Mouse (Mus musculus) left cerebral cortex, postnatal 36 days (tissue): ENCODE results near the gene Vmn1r215. TPM values are rescaled to one million over a fixed set of nuclear protein-coding genes. Genes with fewer than 3 reads are reported as not detected.
"Not testable (repeated sequence)": the region's sequence is repeated elsewhere in the genome, so short reads cannot be mapped to it uniquely, and the experiment has no call there.

Experiments
- DNase-seq, 2 experiments: peaks; one replicate each; pipeline ENCODE4 v3.0.0; 2021 to 2022; ENCODE audit warnings: low spot score in 2 of 2, mixed read lengths in 1 of 2
- intact Hi-C: fragments of 180-260 bp; cut with DNase I; formaldehyde crosslinking; loops from one replicate; pipeline ENCODE4 v1.15.1; 2025
- total RNA-seq, 2 experiments: library from RNA; stranded (reverse); gene quantifications; 2 replicates each; pipeline ENCODE4 v1.2.3; 2021

The Vmn1r215 gene
- not detected for total RNA-seq

GRCm38 (mm10) chr13:23067725-23068124 is at the start of gene Vmn1r215:
Gene Vmn1r215, plus strand, starts transcription at chr13:23068025.
- no peak for DNase-seq
- intact Hi-C loops: no loop called here

DNA sequence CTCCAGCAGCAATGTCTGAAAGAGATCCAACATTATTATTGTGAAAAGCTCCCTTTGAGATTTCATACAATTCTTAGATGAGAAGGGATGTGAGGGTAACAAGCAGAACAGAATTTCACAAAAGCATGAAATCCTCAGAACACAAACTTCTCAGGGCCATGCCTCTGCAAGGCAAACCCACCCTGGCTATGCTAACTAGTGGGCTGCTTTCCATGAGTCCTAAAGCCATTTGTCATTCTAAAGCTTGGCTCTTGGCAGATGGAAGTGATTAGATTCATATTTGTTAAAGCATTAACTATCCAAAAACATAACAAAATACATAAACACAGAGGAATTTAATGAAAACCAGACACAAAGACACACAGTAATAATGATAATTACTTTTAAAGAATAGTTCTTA is 49.7 kb upstream of the Vmn1r215 start:
- intact Hi-C loops: no loop called here

DNA sequence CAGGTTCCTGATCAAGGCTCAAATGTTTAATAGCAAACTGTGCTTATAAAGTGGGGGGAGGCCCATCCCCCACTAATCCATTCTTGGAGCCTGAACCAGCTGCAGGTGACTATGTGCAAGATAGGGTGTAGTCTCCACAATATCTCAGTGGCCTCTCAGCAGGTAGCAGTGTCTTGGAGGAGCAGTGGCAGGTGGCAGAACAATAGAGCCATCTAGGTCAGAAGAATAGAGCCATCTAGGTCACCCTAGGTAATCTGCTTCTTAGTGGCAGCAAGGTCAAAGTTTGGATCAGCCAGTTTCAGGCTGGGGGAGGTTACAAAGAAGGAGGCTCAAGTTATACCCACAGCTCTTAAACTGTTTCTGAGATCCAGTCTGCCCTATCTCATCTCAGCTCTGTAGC is 43.0 kb upstream of the Vmn1r215 start:
- DNase-seq: no peak
- intact Hi-C loops: no loop called here

More for the DNA sequence above, 49.7 kb upstream of the Vmn1r215 start:
- DNase-seq: no peak

- intact Hi-C loops: no loop called here
- DNase-seq: no peak
These were observed 37.7 kb upstream of the Vmn1r215 start, which contains the start of gene Vmn1r214 for GRCm38 (mm10) chr13:23030118-23030517. Gene Vmn1r214, plus strand, starts transcription at chr13:23030418.

GRCm38 (mm10) chr13:23057778-23058177 is 10.0 kb upstream of the Vmn1r215 start:
- no peak for DNase-seq
- intact Hi-C loops: no loop called here

DNA sequence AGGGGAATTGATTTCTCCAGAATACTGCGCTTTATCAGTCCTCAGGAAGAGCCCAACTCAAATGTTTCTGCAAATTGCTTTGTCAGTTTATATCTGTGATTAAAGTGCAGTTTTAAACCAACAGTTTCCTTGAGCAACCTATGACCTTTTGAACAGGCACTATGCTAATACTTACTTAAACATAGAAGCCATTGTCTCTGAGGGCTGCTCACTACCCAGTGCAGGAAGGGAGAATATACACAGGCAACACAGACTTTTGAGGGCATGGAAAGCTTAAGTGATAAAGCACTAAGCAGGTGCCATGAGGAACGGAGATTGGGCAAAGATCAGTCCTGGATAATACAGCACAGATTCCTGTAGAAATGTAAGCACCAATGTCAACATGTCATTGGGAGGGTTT is 1.5 kb downstream of the Vmn1r215 start:
- no peak for DNase-seq
- intact Hi-C loops: no loop called here

DNA sequence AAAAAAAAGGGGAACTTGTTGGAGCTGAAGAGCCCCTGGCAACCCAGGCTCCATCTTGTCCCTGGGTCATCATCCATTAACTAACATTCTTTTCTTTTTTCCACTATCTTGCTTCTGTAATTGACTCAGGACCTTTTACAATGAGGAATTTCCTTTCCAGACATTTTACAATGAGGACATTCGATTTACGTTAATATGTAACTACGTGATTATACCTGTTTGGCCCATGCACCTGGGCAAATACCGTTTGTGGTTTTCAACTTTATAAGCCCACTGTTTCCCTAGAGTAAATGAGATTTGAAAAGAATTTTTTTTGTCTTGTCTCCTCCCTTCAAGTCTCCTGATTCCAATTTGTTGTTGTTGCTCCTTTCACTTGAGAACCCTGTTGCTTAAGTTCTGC is 26.6 kb downstream of the Vmn1r215 start:
- DNase-seq: no peak
- intact Hi-C loops: no loop called here

GRCm38 (mm10) chr13:23118126-23118525 is 50.3 kb downstream of the Vmn1r215 start, which contains the start of gene Vmn1r217:
Gene Vmn1r217, minus strand, starts transcription at chr13:23118226.
- intact Hi-C loops: not testable (repeated sequence)

DNA sequence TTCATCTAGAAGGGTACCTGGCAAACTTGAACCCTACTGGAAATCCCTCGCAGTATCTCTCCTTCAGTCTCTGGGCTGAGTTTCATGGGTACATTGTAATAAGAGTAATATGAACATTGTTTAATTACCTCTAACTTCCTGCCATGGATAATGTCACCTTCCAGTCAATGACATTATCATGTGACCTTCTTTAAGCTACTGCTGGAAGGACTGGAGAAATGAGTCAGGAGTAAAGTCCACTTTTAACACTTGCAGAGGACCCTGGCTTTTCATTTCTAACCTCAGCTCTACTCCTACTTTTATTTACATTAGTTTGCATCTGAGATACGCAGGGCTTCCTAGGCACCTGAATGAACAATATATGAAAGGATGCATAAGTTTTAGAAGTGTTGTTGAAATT is 52.8 kb downstream of the Vmn1r215 start:
- intact Hi-C loops: no loop called here
- DNase-seq: no peak

More at GRCm38 (mm10) chr13:23118126-23118525, 50.3 kb downstream of the Vmn1r215 start, which contains the start of gene Vmn1r217:
- DNase-seq: not testable (repeated sequence)

Other genes starting within 250 kb of the Vmn1r215 start
- not detected for gene Vmn1r210, start 236.7 kb upstream of the Vmn1r215 start, total RNA-seq
- not detected for gene Vmn1r211, start 210.5 kb upstream of the Vmn1r215 start, total RNA-seq
- not detected for gene Vmn1r212, start 183.8 kb upstream of the Vmn1r215 start, total RNA-seq
- gene Vmn1r213, start 60.4 kb upstream of the Vmn1r215 start, total RNA-seq: not detected
- gene Vmn1r214, start 37.6 kb upstream of the Vmn1r215 start, total RNA-seq: not detected
- gene Vmn1r217, start 50.2 kb downstream of the Vmn1r215 start, total RNA-seq: not detected
- gene Vmn1r218, start 65.1 kb downstream of the Vmn1r215 start, total RNA-seq: not detected
- gene Vmn1r219, start 91.3 kb downstream of the Vmn1r215 start, total RNA-seq: not detected
- not detected for gene Vmn1r220, start 120.0 kb downstream of the Vmn1r215 start, total RNA-seq
- gene Vmn1r221, start 146.1 kb downstream of the Vmn1r215 start, total RNA-seq: not detected
- gene Vmn1r222, start 167.9 kb downstream of the Vmn1r215 start, total RNA-seq: not detected
- not detected for gene Vmn1r223, start 179.1 kb downstream of the Vmn1r215 start, total RNA-seq